Mouse (Mus musculus) ES-E14 (cell line): ENCODE results near the gene Efna5.

Experiments
- CHD2 ChIP-seq: IDR thresholded peaks from 2 replicates; pipeline ENCODE4 v1.6.1; 2014; ENCODE audit warnings: mild to moderate bottlenecking, low read depth, low read length, inconsistent platforms
- HCFC1 ChIP-seq: IDR thresholded peaks from 2 replicates; pipeline ENCODE4 v1.6.1; 2012; ENCODE audit warnings: low read length, inconsistent platforms, borderline replicate concordance; ENCODE audit not compliant: insufficient read depth
- ZC3H11A ChIP-seq: IDR thresholded peaks from 2 replicates; pipeline ENCODE4 v1.6.1; 2012; ENCODE audit warnings: low read depth, mild to moderate bottlenecking, inconsistent platforms, low read length, borderline replicate concordance

GRCm38 (mm10) chr17:62636896-62637295, 244.2 kb downstream of the Efna5 start:
- TF ChIP-seq CHD2 (no peak), ZC3H11A (no peak), HCFC1 (no peak)
